Mouse (Mus musculus) layer of hippocampus, adult 2 months (tissue): ENCODE measurements around the gene Gm15262. TPM values are rescaled to one million over a fixed set of nuclear protein-coding genes. Genes with fewer than 3 reads are reported as not detected.
"Not testable (repeated sequence)": the region's sequence is repeated elsewhere in the genome, so short reads cannot be mapped to it uniquely, and the experiment has no call there.

Experiments
- DNase-seq, 2 experiments: peaks; one replicate each; pipeline ENCODE4 v3.0.0; 2022; ENCODE audit warnings: low spot score in 2 of 2
- H3K27ac ChIP-seq: fragments of 200-600 bp; 2 replicates; pipeline ENCODE4 v1.8.1; 2022
- H3K4me3 ChIP-seq: fragments of 200-600 bp; 2 replicates; pipeline ENCODE4 v1.8.1; 2022; ENCODE audit warnings: mild to moderate bottlenecking
- CTCF ChIP-seq: fragments of 200-600 bp; conservative IDR thresholded peaks from 2 replicates; pipeline ENCODE4 v1.8.1; 2022; ENCODE audit warnings: antibody characterized with exemption, mild to moderate bottlenecking, moderate library complexity
- long read RNA-seq, 2 experiments: library from polyadenylated mRNA; stranded (forward); transcript quantifications; one replicate each; pipeline ENCODE4 v2.0.0; 2021; ENCODE audit warnings: borderline mapping rate in 2 of 2
- total RNA-seq, 2 experiments: library from RNA; stranded (reverse); gene quantifications; 2 replicates each; pipeline ENCODE4 v1.2.3; 2021

Gm15262 gene
- not detected for total RNA-seq
- long read RNA-seq, experiment 1, result 0 reads
- long read RNA-seq, experiment 2, result 0 reads

- H3K4me3 ChIP-seq, DNase-seq, H3K27ac ChIP-seq: not testable (repeated sequence)
These were observed at the start of gene Gm15262 for GRCm38 (mm10) chrX:161287156-161287555. Gene Gm15262 (plus strand): TSS chrX:161287456.

GRCm38 (mm10) chrX:161308131-161308530, 20.9 kb downstream of the Gm15262 start:
- Histone ChIP-seq H3K4me3 (no peak overlapping the region), H3K27ac (no peak overlapping the region)
- no peak for DNase-seq
- TF ChIP-seq CTCF, result no peak

DNA sequence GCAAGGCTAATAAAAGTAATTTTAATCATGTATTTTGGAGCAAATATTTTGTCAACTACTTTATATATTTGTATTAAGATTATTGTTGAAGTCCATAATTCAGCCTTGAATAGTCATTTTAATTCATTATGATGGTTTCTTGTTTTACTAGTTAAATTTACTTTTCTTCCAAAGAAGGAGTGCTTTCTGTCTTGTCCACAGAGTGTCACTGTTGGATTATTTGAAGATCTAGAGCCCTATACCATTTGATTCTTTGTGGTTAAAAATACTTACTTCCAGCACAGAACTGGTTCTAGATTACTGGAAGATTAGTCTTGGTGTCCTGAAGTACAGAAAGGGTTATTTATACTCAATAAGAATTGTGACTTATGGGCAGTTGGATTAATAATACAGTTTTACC, 29.2 kb downstream of the Gm15262 start:
- no peak overlapping the region for H3K4me3 ChIP-seq
- no peak overlapping the region for H3K27ac ChIP-seq
- DNase-seq, result no peak
- peak; percentile 63 for TF ChIP-seq CTCF

GRCm38 (mm10) chrX:161370927-161371326, 83.7 kb downstream of the Gm15262 start:
- DNase-seq, result no peak
- TF ChIP-seq CTCF, result peak; percentile 66
- Histone ChIP-seq H3K4me3 (no peak overlapping the region), H3K27ac (no peak overlapping the region)

- no peak overlapping the region for H3K4me3 ChIP-seq
- no peak for DNase-seq
- TF ChIP-seq CTCF, result no peak
- H3K27ac ChIP-seq, result no peak overlapping the region
These were observed 84.2 kb downstream of the Gm15262 start for GRCm38 (mm10) chrX:161371461-161371860.

DNA sequence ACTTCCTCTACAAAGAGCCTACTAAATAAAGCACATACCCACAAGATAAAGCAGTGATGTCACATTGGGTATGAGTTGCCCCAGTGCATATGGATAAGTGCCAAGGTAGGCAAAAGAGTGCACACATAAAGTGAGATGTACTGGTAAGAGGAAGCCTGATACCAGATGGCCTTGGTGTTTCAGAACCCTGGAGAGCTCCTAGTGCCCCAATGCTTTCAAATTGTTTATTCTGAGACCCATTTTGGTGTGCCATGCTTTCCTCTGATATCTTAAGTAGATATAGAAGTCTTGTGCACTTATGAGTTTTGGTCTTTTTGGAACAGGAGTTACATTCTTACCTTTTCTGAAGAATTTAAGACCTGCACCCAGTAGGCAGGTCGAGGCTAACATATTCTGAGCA, 88.3 kb downstream of the Gm15262 start:
- TF ChIP-seq CTCF, result no peak
- no peak overlapping the region for H3K4me3 ChIP-seq
- H3K27ac ChIP-seq, result no peak overlapping the region
- DNase-seq, result no peak

- Histone ChIP-seq H3K27ac (no peak overlapping the region), H3K4me3 (no peak overlapping the region)
- DNase-seq, result no peak
- peak; percentile 76 for TF ChIP-seq CTCF
These were observed 98.5 kb downstream of the Gm15262 start for GRCm38 (mm10) chrX:161385791-161386190.

GRCm38 (mm10) chrX:161387942-161388341, 100.7 kb downstream of the Gm15262 start:
- no peak overlapping the region for H3K4me3 ChIP-seq
- TF ChIP-seq CTCF, result no peak
- H3K27ac ChIP-seq, result no peak overlapping the region
- no peak for DNase-seq

GRCm38 (mm10) chrX:161399110-161399509, 111.9 kb downstream of the Gm15262 start:
- Histone ChIP-seq H3K4me3 (no peak overlapping the region), H3K27ac (no peak overlapping the region)
- DNase-seq, result peak; percentile 8 to 68
- peak; percentile 94 for TF ChIP-seq CTCF

DNA sequence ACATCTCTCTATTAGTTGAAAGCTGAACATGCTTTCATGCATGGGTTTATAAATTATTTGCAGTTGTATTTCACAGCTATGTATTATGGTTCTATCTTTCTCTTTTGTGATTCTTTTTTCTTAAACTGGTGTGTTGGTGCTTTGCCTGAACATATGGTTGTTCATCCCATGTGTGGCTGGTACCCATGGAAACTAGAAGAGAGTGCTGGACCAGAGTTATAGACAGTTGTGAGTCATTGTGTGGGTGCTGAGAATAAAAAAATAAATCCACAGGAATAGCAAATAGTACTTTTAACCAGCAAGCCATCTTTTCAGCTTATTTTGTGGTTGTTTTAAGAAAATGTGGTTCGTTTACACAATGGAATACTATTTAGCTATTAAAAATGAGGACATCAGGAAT, 123.9 kb downstream of the Gm15262 start:
- no peak for TF ChIP-seq CTCF
- no peak overlapping the region for H3K27ac ChIP-seq
- H3K4me3 ChIP-seq, result no peak overlapping the region
- DNase-seq, result peak in 1 of 2 experiments; percentile 56

Other genes with a start within 250 kb of the Gm15262 start
- under 1 TPM; 0.84 to 0.93 TPM for gene Scml2, start 170.3 kb upstream of the Gm15262 start, total RNA-seq